Mouse (Mus musculus): Measurements from ENCODE around the gene Phrf1.

Phrf1 gene

GRCm38 (mm10) chr7:141292583-141293388, 64.2 kb downstream of the Phrf1 start:
- CTCF ChIA-PET = no interaction called here

DNA sequence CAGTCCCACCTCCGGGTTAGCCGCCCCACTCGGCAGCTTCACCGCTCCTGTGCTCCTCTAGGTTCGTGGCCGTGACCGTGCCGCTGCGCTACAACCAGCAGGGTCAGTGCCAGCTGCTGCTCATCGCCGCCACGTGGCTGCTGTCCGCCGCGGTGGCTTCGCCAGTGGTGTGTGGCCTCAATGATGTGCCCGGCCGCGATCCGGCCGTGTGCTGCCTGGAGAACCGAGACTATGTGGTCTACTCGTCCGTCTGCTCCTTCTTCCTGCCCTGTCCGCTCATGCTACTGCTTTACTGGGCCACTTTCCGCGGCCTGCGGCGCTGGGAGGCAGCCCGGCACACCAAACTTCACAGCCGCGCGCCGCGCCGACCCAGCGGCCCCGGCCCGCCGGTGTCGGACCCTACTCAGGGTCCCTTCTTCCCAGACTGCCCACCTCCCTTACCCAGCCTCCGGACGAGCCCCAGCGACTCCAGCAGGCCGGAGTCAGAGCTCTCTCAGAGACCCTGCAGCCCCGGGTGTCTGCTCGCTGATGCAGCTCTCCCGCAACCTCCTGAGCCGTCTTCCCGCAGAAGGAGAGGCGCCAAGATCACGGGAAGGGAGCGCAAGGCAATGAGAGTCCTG, 65.4 kb downstream of the Phrf1 start:
- CTCF ChIA-PET = interaction anchor here (1.0 kb wide), 1 partner anchor 25 kb away, joined by 3 read pairs; no protein-coding TSS in a partner anchor

- CTCF ChIA-PET = interaction anchor here (1.0 kb wide), 1 partner anchor 26 kb away, joined by 3 read pairs; no protein-coding TSS in a partner anchor
These were observed 65.9 kb downstream of the Phrf1 start for GRCm38 (mm10) chr7:141294479-141294878.

GRCm38 (mm10) chr7:141297926-141298650, 69.5 kb downstream of the Phrf1 start:
- CTCF ChIA-PET = no interaction called here

GRCm38 (mm10) chr7:141299175-141299574, 70.6 kb downstream of the Phrf1 start:
- CTCF ChIA-PET = no interaction called here

DNA sequence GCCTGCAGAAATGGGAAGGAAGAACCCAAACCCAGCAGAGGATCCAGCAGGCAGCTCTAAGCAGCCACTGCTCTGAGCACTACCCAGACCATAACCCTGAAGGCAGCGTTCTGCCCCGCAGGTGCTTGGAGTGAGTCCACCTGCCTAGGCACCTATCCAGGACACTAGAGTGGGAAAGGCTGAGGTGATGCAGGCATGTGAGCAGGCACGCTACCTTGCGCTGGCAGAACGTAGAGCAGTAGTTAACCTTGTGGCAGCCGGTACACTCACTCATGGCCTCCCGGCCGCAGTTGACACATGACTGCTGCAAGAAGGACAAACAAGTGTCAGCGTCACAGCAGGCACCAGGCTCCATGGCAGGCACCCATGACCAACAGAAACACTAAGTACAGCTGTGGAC, 72.8 kb downstream of the Phrf1 start:
- CTCF ChIA-PET = no interaction called here

GRCm38 (mm10) chr7:141302702-141303268, 74.2 kb downstream of the Phrf1 start:
- CTCF ChIA-PET = interaction anchor here (1.1 kb wide), 1 partner anchor 26 kb away, joined by 8 read pairs; no protein-coding TSS in a partner anchor

DNA sequence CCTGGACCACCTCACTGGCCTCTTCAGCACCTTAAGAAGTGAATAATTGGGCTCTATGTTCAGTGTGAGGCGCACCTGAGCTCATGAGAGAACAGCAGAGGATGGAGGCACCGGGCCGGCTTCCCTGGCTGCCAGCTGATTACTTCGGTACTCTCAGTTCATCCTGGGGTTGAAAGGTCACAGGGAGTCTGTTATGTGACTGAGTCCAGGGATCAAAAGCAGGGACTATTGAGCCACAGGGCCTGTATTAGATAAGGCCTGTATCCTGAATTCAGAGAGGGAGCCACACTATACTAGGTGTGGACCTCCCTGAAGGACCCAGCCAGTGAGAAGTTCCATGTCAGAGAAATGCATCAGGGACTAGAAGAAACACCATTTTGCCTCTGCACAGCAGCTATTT, 76.0 kb downstream of the Phrf1 start:
- CTCF ChIA-PET = no interaction called here

Measured in spleen, embryonic (tissue).